Mouse (Mus musculus) midbrain, embryonic 15.5 days (tissue): ENCODE data around the gene Supt6. TPM values are rescaled to one million over a fixed set of nuclear protein-coding genes. Genes with fewer than 3 reads are reported as not detected.
A peak's percentile ranks its signal among the peaks of the same experiment; 100 is the strongest.
"Not testable (repeated sequence)": the region's sequence is repeated elsewhere in the genome, so short reads cannot be mapped to it uniquely, and the experiment has no call there.

ENCODE experiments used
- ATAC-seq: fragments of 200-750 bp; cut with Nextera tagmentation; replicated peaks from 2 replicates; pipeline ENCODE4 v1.8.0; 2017; ENCODE audit warnings: moderate TSS enrichment
- H3K27ac ChIP-seq: fragments of 300-500 bp; sonication (generic); 2 replicates; pipeline ENCODE4 v1.5.1; 2015; ENCODE audit warnings: mild to moderate bottlenecking, inconsistent platforms
- H3K27me3 ChIP-seq: fragments of 300-500 bp; sonication (generic); replicated peaks from 2 replicates; pipeline ENCODE4 v1.6.1; 2015; ENCODE audit warnings: inconsistent platforms
- H3K36me3 ChIP-seq: fragments of 300-500 bp; sonication (generic); replicated peaks from 2 replicates; pipeline ENCODE4 v1.6.1; 2015; ENCODE audit warnings: inconsistent platforms
- H3K4me1 ChIP-seq: fragments of 300-500 bp; sonication (generic); 2 replicates; pipeline ENCODE4 v1.6.1; 2015; ENCODE audit warnings: inconsistent platforms
- H3K4me2 ChIP-seq: fragments of 300-500 bp; sonication (generic); 2 replicates; pipeline ENCODE4 v1.6.1; 2015; ENCODE audit warnings: inconsistent platforms, mild to moderate bottlenecking, moderate library complexity
- H3K4me3 ChIP-seq: fragments of 300-500 bp; sonication (generic); 2 replicates; pipeline ENCODE4 v1.5.1; 2015; ENCODE audit warnings: mild to moderate bottlenecking, inconsistent platforms
- H3K9ac ChIP-seq: fragments of 300-500 bp; sonication (generic); 2 replicates; pipeline ENCODE4 v1.6.1; 2015; ENCODE audit warnings: mild to moderate bottlenecking, inconsistent platforms
- H3K9me3 ChIP-seq: fragments of 300-500 bp; sonication (generic); 2 replicates; pipeline ENCODE4 v1.6.1; 2016; ENCODE audit warnings: inconsistent platforms
- WGBS: fragments of 180-500 bp; shearing (Covaris S2); methylation state at CpG from one replicate; pipeline ENCODE4 v1.1.7; 2015; ENCODE audit warnings: mixed read lengths; 5-methylcytosine and 5-hydroxymethylcytosine counted together
- polyA plus RNA-seq: library from polyadenylated mRNA; unstranded; fragments of >200 nt; fragmentation: Nextera tagmentation; extraction: Ambion mirVana; gene quantifications from 2 replicates; pipeline ENCODE4 v1.2.1, GENCODE M21; 2015

Gene Supt6
- polyA plus RNA-seq = 30.0 and 31.7 TPM in 2 replicates

DNA sequence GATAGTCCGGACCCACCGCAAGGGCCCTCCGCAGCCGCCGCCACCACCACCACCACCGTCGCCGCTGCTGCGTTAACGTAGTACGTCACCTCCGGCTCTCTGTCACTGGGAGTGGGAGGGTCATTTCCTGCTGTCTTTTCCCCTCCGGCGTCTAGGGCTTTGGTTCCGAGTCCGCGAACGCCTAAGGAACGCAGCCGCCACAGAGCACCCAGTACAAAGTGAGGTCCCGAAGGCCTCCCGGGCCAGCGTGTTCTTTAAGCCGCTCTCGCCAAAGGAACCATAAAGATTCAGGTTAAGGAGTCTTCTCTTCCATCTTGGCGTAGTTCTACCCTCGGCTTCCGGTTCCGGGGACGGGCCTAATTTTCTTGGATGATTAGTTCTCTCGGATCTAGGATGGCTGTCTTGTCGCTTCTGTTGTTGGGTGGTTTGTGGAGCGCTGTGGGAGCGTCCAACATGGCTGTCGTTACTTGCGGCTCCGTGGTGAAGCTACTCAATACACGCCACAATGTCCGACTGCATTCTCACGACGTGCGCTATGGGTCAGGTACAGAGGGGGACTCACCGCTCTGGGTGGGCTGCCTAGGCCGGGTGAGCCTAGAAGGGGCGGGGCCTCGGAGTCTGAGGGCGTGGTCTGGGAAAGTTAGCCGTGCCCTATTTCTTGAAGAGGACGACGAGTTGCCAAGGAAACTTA lies at the start of gene Supt6, which contains the start of gene Sdf2:
Gene Supt6 (minus strand): TSS at position 361 of the 691 bp plus-strand sequence.
Gene Sdf2 (plus strand): TSS at position 120 of the 691 bp plus-strand sequence.
- 0 out of 2 replicates have a peak, but pooled peaks cover under 1% of the 10 kb centered on the region for H3K36me3 ChIP-seq
- no peaks in the 10 kb centered on the region for H3K27me3 ChIP-seq
- peak within 1 kb of the TSS; percentile 65 for H3K4me3 ChIP-seq
- H3K27ac ChIP-seq = peak within 1 kb of the TSS; percentile 98
- peaks cover 55% of the 10 kb centered on the region for H3K4me1 ChIP-seq
- peak within 1 kb of the TSS; percentile 77 for H3K4me2 ChIP-seq
- ATAC-seq = peak; percentile 95
- peak within 1 kb of the TSS; percentile 83 for H3K9ac ChIP-seq
- no peaks in the 10 kb centered on the region for H3K9me3 ChIP-seq
- under 1% methylated on average over 50 of the region's 50 CpGs for WGBS

- Histone ChIP-seq H3K9me3 (no peaks in the 10 kb centered on the region), H3K9ac (no peak overlapping the region), H3K36me3 (peaks cover 26% of the 10 kb centered on the region), H3K27me3 (no peaks in the 10 kb centered on the region), H3K4me1 (no peaks in the 10 kb centered on the region), H3K4me3 (no peak overlapping the region), H3K4me2 (no peak overlapping the region), H3K27ac (no peak overlapping the region)
- ATAC-seq = no peak
- WGBS = 96% methylated on average over 6 of the region's 6 CpGs
These were observed 48.8 kb upstream of the Supt6 start for GRCm38 (mm10) chr11:78294585-78294984.

- Histone ChIP-seq H3K27ac (no peak within 1 kb of the TSS), H3K27me3 (no peaks in the 10 kb centered on the region), H3K36me3 (peaks cover 59% of the 10 kb centered on the region), H3K4me3 (no peak within 1 kb of the TSS), H3K9ac (no peak within 1 kb of the TSS), H3K9me3 (no peaks in the 10 kb centered on the region), H3K4me2 (no peak within 1 kb of the TSS), H3K4me1 (no peaks in the 10 kb centered on the region)
- 89% methylated on average over 4 of the region's 4 CpGs for WGBS
- no peak for ATAC-seq
These were observed 44.9 kb upstream of the Supt6 start, which contains the start of gene BC030499 for GRCm38 (mm10) chr11:78290654-78291053. TSS of gene BC030499 (plus strand) at chr11:78290841.

GRCm38 (mm10) chr11:78289146-78289763 lies 43.5 kb upstream of the Supt6 start:
- no peak for ATAC-seq
- Histone ChIP-seq H3K36me3 (peaks cover 73% of the 10 kb centered on the region), H3K27ac (no peak overlapping the region)

DNA sequence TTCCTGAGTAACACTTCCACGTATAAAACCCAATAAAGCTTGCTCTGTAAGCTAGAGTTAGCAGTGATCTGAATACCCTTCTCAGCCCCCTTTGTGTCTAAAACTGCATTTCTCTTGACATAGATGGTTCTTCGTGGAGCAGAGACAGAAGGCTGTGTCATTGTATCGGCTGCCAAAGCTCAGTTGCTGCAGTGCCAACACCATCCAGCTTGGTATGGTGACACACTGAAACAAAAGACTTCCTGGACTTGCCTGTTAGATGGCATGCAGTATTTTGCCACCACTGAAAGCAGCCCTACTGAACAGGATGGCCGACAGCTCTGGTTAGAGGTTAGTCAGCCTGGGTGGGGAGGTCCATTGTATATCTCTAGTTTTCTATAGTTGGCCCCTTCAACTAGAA lies 33.8 kb upstream of the Supt6 start:
- H3K27me3 ChIP-seq = no peaks in the 10 kb centered on the region
- H3K9ac ChIP-seq = no peak overlapping the region
- no peaks in the 10 kb centered on the region for H3K4me1 ChIP-seq
- WGBS = 87% methylated on average over 4 of the region's 4 CpGs
- H3K4me3 ChIP-seq = no peak overlapping the region
- peaks cover 89% of the 10 kb centered on the region for H3K36me3 ChIP-seq
- H3K27ac ChIP-seq = no peak overlapping the region
- ATAC-seq = no peak
- H3K9me3 ChIP-seq = no peaks in the 10 kb centered on the region
- H3K4me2 ChIP-seq = no peak overlapping the region

More at GRCm38 (mm10) chr11:78289146-78289763, 43.5 kb upstream of the Supt6 start:
- Histone ChIP-seq H3K9me3 (no peaks in the 10 kb centered on the region), H3K9ac (no peak overlapping the region), H3K4me3 (no peak overlapping the region), H3K27me3 (no peaks in the 10 kb centered on the region), H3K4me2 (no peak overlapping the region), H3K4me1 (no peaks in the 10 kb centered on the region)
- 90% methylated on average over 7 of the region's 7 CpGs for WGBS

DNA sequence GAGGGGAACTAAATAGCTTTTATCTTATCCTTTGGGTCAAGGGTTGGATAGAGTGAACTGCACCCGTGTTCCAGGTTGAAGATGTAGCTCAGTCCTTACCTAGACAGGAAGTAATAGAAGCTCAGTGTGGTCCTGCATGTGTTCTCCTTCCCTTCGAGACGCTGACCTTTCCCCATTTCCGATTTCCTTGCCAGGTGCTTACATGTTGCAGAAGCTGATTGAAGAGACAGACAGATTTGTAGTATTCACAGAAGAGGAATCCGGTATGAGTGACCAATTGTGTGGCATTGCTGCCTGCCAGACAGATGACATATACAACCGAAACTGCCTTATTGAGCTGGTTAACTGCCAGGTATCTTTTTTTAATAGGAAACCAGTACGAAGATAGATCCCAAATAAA lies 33.1 kb upstream of the Supt6 start:
- H3K4me2 ChIP-seq = no peak overlapping the region
- H3K9ac ChIP-seq = no peak overlapping the region
- WGBS = 94% methylated on average over 7 of the region's 7 CpGs
- no peaks in the 10 kb centered on the region for H3K9me3 ChIP-seq
- H3K4me3 ChIP-seq = no peak overlapping the region
- ATAC-seq = no peak
- H3K36me3 ChIP-seq = peaks cover 88% of the 10 kb centered on the region
- no peak overlapping the region for H3K27ac ChIP-seq
- no peaks in the 10 kb centered on the region for H3K4me1 ChIP-seq
- H3K27me3 ChIP-seq = no peaks in the 10 kb centered on the region

- ATAC-seq, H3K4me3 ChIP-seq, H3K27me3 ChIP-seq, H3K4me2 ChIP-seq, H3K9ac ChIP-seq, H3K4me1 ChIP-seq, H3K9me3 ChIP-seq, H3K27ac ChIP-seq: not testable (repeated sequence)
- H3K36me3 ChIP-seq = peaks cover 94% of the 10 kb centered on the region
- 97% methylated on average over 4 of the region's 4 CpGs for WGBS
These were observed 30.4 kb upstream of the Supt6 start for GRCm38 (mm10) chr11:78276169-78276568.

GRCm38 (mm10) chr11:78275596-78275995 lies 29.8 kb upstream of the Supt6 start:
- 94% methylated on average over 1 of the region's 1 CpGs for WGBS
- no peak overlapping the region for H3K27ac ChIP-seq
- H3K36me3 ChIP-seq = peaks cover 92% of the 10 kb centered on the region
- H3K9ac ChIP-seq = no peak overlapping the region
- H3K27me3 ChIP-seq = no peaks in the 10 kb centered on the region
- H3K9me3 ChIP-seq = no peaks in the 10 kb centered on the region
- no peak for ATAC-seq
- H3K4me1 ChIP-seq = no peaks in the 10 kb centered on the region
- H3K4me3 ChIP-seq = no peak overlapping the region
- no peak overlapping the region for H3K4me2 ChIP-seq

DNA sequence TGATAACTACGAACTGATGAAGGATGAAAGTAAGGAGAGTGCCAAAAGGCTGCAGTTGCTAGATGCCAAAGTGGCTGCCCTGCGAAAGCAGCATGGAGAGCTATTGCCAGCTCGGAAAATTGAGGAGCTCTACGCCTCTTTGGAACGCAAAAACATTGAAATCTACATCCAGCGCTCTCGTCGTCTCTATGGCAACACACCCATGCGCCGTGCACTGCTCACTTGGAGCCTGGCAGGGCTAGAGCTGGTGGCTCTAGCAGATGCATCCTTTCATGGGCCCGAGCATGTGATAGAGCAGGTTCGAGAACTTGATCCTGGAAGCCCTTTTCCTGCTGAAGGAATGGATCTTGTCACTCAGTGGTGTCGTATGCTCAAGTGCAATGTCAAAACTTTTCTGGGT lies 26.2 kb upstream of the Supt6 start:
- no peak overlapping the region for H3K4me2 ChIP-seq
- peaks cover 90% of the 10 kb centered on the region for H3K36me3 ChIP-seq
- no peaks in the 10 kb centered on the region for H3K9me3 ChIP-seq
- ATAC-seq = no peak
- H3K4me1 ChIP-seq = no peaks in the 10 kb centered on the region
- H3K9ac ChIP-seq = no peak overlapping the region
- no peaks in the 10 kb centered on the region for H3K27me3 ChIP-seq
- no peak overlapping the region for H3K4me3 ChIP-seq
- WGBS = 88% methylated on average over 13 of the region's 13 CpGs
- no peak overlapping the region for H3K27ac ChIP-seq

- Histone ChIP-seq H3K27ac (no peak overlapping the region), H3K36me3 (peaks cover 62% of the 10 kb centered on the region), H3K4me3 (no peak overlapping the region), H3K27me3 (no peaks in the 10 kb centered on the region), H3K4me1 (peaks cover 13% of the 10 kb centered on the region), H3K4me2 (no peak overlapping the region), H3K9ac (no peak overlapping the region), H3K9me3 (no peaks in the 10 kb centered on the region)
- 96% methylated on average over 6 of the region's 6 CpGs for WGBS
- ATAC-seq = no peak
These were observed 19.8 kb upstream of the Supt6 start for GRCm38 (mm10) chr11:78265571-78265970.

GRCm38 (mm10) chr11:78262550-78262949 lies 16.8 kb upstream of the Supt6 start:
- Histone ChIP-seq H3K36me3 (peaks cover 35% of the 10 kb centered on the region), H3K4me2 (peak overlapping the region; percentile 63), H3K4me3 (peak overlapping the region; percentile 71), H3K27me3 (0 out of 2 replicates have a peak, but pooled peaks cover 3% of the 10 kb centered on the region), H3K4me1 (peaks cover 13% of the 10 kb centered on the region), H3K27ac (no peak overlapping the region), H3K9ac (no peak overlapping the region; the same call in 1 of the 2 replicates), H3K9me3 (no peaks in the 10 kb centered on the region)
- no peak for ATAC-seq
- WGBS = 6% methylated on average over 8 of the region's 8 CpGs

DNA sequence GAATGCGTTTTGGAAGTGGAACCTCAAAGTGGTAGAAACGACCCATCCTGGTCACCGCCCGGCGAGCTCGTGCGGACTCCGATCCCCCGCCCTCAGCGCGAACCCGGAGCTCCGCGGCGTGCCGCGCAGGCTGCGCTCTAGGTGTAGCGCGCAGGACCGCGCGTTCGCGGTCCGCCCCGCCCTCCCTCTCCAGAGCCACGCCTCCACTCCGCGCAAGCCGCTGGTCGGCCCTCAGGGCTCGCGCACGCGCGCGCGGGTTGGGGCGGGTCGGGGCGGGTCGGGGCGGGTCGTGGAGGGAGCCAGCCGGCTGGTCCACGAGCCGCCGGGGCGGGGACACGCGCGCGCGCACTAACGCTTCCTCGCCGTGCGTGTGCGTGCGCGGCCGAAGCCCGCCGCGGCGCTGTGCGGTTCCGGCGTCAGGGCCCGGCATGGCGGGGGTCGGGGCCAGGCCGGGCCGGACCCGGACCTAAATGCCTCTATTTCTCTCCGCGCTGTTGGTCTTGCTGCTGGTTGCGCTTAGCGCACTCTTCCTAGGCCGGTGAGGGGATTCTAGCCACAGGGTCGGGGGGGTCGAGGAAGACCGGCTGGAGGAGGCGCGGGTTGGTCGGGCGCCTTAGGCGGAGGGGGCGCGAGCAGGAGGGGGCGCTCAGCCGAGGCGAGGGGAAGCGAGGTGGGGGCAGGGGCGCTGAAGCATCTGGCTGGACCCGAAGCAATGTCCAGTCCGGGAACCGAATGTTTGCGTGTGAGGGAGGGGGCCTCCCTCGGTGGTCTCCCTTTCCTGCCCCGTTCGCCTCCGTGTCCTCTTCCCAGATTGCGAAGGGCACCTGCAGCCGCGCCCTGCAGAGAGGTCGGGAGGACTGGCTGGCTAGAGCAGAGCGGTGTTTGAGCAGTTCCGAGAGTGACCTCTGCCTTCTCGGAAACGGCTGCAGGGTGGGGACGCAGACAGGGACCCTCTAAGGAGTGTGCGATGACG lies 15.9 kb upstream of the Supt6 start, which contains the start of gene 2610507B11Rik:
Gene 2610507B11Rik (plus strand): TSS at position 373 of the 973 bp plus-strand sequence.
- Histone ChIP-seq H3K36me3 (peaks cover 30% of the 10 kb centered on the region), H3K9ac (peak within 1 kb of the TSS; percentile 82), H3K27me3 (0 out of 2 replicates have a peak, but pooled peaks cover 3% of the 10 kb centered on the region), H3K4me1 (peaks cover 13% of the 10 kb centered on the region), H3K4me3 (peak within 1 kb of the TSS; percentile 71), H3K4me2 (peak within 1 kb of the TSS; percentile 63), H3K27ac (peak within 1 kb of the TSS; percentile 84), H3K9me3 (no peaks in the 10 kb centered on the region)
- peak; percentile 96 for ATAC-seq
- under 1% methylated on average over 100 of the region's 115 CpGs for WGBS
